Mouse (Mus musculus): ENCODE data around the gene Col6a4. TPM values are rescaled to one million over a fixed set of nuclear protein-coding genes. Genes with fewer than 3 reads are reported as not detected.

Gene Col6a4
- polyA plus RNA-seq, 1 experiment from 2014 or later = not detected

- H3K36me3 ChIP-seq = no peaks in the 10 kb centered on the region
- H3K4me3 ChIP-seq (replicated peaks) = no peak overlapping the region
- peaks cover 4% of the 10 kb centered on the region; the same call in 1 of the 2 replicates for H3K9me3 ChIP-seq (replicated peaks)
- DNase-seq (peak; percentile 6), ATAC-seq (ENCODE audit: low read depth) (no peak)
- no peak overlapping the region for H3K9ac ChIP-seq
- H3K4me1 ChIP-seq (replicated peaks) = no peaks in the 10 kb centered on the region
- no peaks in the 10 kb centered on the region for H3K27me3 ChIP-seq
- H3K4me2 ChIP-seq = no peak overlapping the region
- no peak overlapping the region for H3K27ac ChIP-seq
- 31% methylated on average over 10 of the region's 10 CpGs for WGBS (ENCODE audit: insufficient replicate concordance)
These were observed 16.3 kb upstream of the Col6a4 start for GRCm38 (mm10) chr9:106112770-106113423.

DNA sequence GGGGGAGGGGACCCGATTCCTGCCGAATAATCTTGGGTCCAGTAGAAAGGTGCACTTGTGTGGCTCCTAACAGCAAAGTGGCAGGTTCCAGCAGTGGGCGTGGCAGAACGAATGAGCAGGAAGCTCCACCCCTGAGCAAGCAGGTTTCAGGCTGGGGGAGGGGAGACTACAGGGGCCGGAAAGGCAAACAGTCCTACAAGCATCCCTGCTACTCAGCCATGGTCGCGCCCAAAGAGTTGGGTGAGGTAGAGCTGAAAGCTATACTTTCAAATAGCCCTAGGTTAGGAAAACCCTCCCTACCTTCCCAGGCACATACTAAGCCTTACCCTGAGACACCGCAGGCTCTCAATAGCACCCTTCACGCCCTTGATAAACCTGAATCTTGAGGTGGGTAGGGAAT lies 9.7 kb upstream of the Col6a4 start:
- H3K36me3 ChIP-seq = no peaks in the 10 kb centered on the region
- no peak overlapping the region for H3K27ac ChIP-seq
- no peak for DNase-seq
- H3K4me2 ChIP-seq = no peak overlapping the region
- no peak overlapping the region for H3K4me3 ChIP-seq (replicated peaks)
- no peak overlapping the region for H3K9ac ChIP-seq
- H3K9me3 ChIP-seq (replicated peaks) = peaks cover 14% of the 10 kb centered on the region; the same call in 1 of the 2 replicates
- H3K27me3 ChIP-seq = no peaks in the 10 kb centered on the region
- ATAC-seq (ENCODE audit: low read depth) = no peak
- 62% methylated on average over 9 of the region's 9 CpGs for WGBS (ENCODE audit: insufficient replicate concordance)
- no peaks in the 10 kb centered on the region for H3K4me1 ChIP-seq (replicated peaks)

DNA sequence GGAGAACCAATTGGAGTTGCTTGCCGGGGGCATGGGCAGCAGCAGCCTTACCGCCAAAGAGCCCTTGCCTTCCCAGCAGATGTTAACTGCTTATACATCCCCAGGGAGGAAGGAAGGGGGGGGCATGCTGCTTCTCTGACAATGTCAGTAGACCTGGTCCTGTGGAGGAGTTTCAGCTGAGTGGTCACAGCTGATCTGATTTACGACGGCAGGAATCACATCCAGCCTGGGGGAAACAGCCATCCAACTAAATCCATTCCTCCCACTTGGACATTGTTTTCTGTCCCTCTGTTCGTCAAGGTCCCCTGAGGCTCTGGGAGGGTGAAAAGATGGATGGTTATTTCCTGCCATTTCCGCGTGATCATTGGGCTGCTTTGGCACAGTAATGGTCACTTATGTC lies 7.8 kb upstream of the Col6a4 start:
- no peaks in the 10 kb centered on the region for H3K36me3 ChIP-seq
- H3K4me1 ChIP-seq (replicated peaks) = no peaks in the 10 kb centered on the region
- no peak overlapping the region for H3K4me2 ChIP-seq
- DNase-seq (no peak), ATAC-seq (ENCODE audit: low read depth) (no peak)
- H3K9me3 ChIP-seq (replicated peaks) = 0 out of 2 replicates have a peak, but pooled peaks cover 11% of the 10 kb centered on the region
- no peak overlapping the region for H3K9ac ChIP-seq
- no peak overlapping the region for H3K4me3 ChIP-seq (replicated peaks)
- no peaks in the 10 kb centered on the region for H3K27me3 ChIP-seq
- 79% methylated on average over 7 of the region's 7 CpGs for WGBS (ENCODE audit: insufficient replicate concordance)
- no peak overlapping the region for H3K27ac ChIP-seq

DNA sequence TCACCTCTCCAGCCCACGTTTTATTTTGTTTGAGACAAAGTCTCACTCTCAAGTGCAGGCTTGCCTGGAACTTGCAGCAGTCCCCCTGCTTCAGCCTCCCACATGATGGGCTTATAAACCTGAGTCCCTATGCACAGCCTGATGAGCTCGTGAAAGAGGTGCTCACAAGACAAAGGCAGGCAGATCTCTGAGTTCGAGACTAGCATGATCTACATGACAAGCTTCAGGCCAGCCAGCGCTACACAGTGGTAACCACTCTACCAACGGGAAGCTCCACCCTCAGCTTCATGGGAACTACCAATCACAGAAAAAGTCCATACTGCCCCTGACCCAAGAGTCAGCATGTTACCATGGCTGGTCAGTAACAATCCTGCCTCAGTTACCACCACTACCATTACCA lies 4.6 kb upstream of the Col6a4 start:
- Histone ChIP-seq H3K4me1 (replicated peaks) (no peaks in the 10 kb centered on the region), H3K4me3 (replicated peaks) (no peak overlapping the region), H3K27me3 (no peaks in the 10 kb centered on the region), H3K9ac (no peak overlapping the region), H3K27ac (no peak overlapping the region), H3K36me3 (no peaks in the 10 kb centered on the region), H3K4me2 (no peak overlapping the region), H3K9me3 (replicated peaks) (0 out of 2 replicates have a peak, but pooled peaks cover 5% of the 10 kb centered on the region)
- ATAC-seq (ENCODE audit: low read depth) (no peak), DNase-seq (no peak)
- WGBS (ENCODE audit: insufficient replicate concordance) = 48% methylated on average over 5 of the region's 5 CpGs

DNA sequence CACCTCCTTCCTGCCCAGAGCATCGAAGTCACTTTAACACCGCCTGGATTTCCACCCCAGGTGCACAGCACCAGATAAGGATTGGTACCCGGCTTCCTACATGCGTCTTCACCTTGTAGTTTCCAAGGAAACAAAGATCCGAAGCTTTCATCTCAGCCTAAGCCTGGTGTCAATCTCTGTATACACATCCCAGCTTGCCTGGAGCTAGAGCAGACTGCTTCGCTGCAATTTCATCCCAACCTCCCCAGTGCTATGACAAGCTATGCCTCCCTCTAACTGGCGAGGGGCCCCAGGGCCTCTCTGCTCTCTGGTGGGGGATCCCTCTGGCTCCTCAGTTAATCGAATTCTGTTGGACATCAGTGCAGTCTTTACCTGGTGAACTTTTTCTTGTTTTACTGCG lies 3.7 kb upstream of the Col6a4 start:
- DNase-seq (no peak), ATAC-seq (ENCODE audit: low read depth) (no peak)
- Histone ChIP-seq H3K4me2 (no peak overlapping the region), H3K9ac (no peak overlapping the region), H3K4me3 (replicated peaks) (no peak overlapping the region), H3K36me3 (no peaks in the 10 kb centered on the region), H3K27me3 (no peaks in the 10 kb centered on the region), H3K4me1 (replicated peaks) (no peaks in the 10 kb centered on the region), H3K27ac (no peak overlapping the region), H3K9me3 (replicated peaks) (0 out of 2 replicates have a peak, but pooled peaks cover 5% of the 10 kb centered on the region)
- WGBS (ENCODE audit: insufficient replicate concordance) = 55% methylated on average over 9 of the region's 9 CpGs

DNA sequence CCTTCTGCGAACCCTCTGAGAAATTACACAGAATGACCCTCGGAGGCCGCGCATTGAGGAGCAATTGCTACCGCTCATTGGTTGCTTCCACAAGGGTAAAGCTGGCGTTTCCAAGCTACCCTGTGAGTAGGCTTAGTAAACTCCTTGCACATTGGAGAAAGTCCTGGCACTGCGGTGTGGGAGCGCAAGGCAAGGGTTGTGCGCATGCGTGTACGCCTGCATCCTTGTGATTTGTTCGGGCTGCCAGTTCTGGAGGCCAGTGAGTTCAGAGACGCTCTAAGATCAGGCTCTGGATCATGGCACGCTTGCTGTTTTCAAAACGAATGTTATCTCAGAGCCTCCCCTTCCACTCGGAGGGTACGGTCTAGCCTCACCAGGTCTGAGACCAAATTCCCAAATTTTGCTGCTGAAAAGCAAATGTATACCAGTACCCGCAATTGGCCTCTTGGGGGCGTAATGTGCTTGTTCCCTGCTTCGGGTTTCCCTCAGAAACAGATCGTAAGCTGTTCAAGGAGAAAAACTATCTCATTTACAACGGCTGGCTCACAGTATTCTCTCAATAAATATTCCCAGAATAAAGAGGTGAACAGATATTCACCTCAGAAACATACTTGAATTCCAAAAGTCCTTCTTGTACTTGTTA lies 2.9 kb upstream of the Col6a4 start:
- Histone ChIP-seq H3K36me3 (no peaks in the 10 kb centered on the region), H3K4me3 (replicated peaks) (no peak overlapping the region), H3K27ac (no peak overlapping the region), H3K4me1 (replicated peaks) (no peaks in the 10 kb centered on the region), H3K9me3 (replicated peaks) (0 out of 2 replicates have a peak, but pooled peaks cover 3% of the 10 kb centered on the region), H3K27me3 (no peaks in the 10 kb centered on the region), H3K4me2 (no peak overlapping the region), H3K9ac (no peak overlapping the region)
- ATAC-seq (ENCODE audit: low read depth) (no peak), DNase-seq (no peak)
- 61% methylated on average over 22 of the region's 22 CpGs for WGBS (ENCODE audit: insufficient replicate concordance)

GRCm38 (mm10) chr9:106081528-106081927 lies 15.1 kb downstream of the Col6a4 start:
- Histone ChIP-seq H3K4me2 (no peak overlapping the region), H3K27ac (no peak overlapping the region), H3K27me3 (no peaks in the 10 kb centered on the region), H3K4me1 (replicated peaks) (no peaks in the 10 kb centered on the region), H3K4me3 (replicated peaks) (no peak overlapping the region), H3K36me3 (no peaks in the 10 kb centered on the region), H3K9me3 (replicated peaks) (no peaks in the 10 kb centered on the region), H3K9ac (no peak overlapping the region)
- WGBS (ENCODE audit: insufficient replicate concordance) = 75% methylated on average over 5 of the region's 5 CpGs
- DNase-seq (no peak), ATAC-seq (ENCODE audit: low read depth) (no peak)

DNA sequence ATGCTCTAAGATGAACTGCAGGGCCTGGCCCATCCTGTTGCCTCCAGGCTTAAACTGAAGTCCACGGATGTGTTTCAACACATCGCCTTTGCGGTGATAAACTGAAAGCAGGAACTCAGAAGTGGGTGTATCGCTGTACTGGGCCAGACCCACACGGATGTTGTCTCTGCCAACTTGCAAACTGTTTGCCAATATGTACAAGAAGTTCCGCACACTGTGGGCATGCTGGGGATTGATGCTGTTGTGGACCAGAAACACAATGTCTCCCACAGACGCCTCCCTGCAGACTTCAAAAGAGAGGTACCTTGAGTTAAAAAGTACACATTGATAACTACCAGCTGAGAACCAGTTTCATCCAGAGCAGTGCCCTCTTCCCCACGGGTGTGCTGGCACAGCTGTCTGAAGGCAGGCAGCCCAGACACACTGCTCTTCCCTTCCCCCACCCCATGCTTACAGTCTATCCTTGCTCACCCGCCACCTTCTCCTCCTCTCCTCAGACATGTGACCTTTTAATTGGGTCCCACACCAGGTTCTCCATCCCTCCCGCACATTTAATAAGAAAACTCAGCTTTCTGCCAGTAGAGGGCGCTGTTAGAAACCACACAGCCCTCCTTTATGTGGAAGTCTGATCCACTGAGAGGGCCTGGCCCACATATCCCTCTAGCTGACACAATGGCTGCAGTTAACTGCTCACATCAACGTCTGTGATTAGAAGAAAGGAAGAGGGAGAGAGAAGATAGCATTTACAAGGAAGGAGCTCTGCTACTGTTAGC lies 16.1 kb downstream of the Col6a4 start:
- Histone ChIP-seq H3K9ac (no peak overlapping the region), H3K9me3 (replicated peaks) (no peaks in the 10 kb centered on the region), H3K27ac (no peak overlapping the region), H3K4me3 (replicated peaks) (no peak overlapping the region), H3K36me3 (no peaks in the 10 kb centered on the region), H3K27me3 (no peaks in the 10 kb centered on the region), H3K4me1 (replicated peaks) (no peaks in the 10 kb centered on the region), H3K4me2 (no peak overlapping the region)
- ATAC-seq (ENCODE audit: low read depth) (no peak), DNase-seq (no peak)
- 50% methylated on average over 12 of the region's 12 CpGs for WGBS (ENCODE audit: insufficient replicate concordance)

GRCm38 (mm10) chr9:106077953-106078352 lies 18.6 kb downstream of the Col6a4 start:
- Histone ChIP-seq H3K4me3 (replicated peaks) (no peak overlapping the region), H3K4me1 (replicated peaks) (no peaks in the 10 kb centered on the region), H3K4me2 (no peak overlapping the region), H3K9me3 (replicated peaks) (no peaks in the 10 kb centered on the region), H3K27ac (no peak overlapping the region), H3K9ac (no peak overlapping the region), H3K36me3 (no peaks in the 10 kb centered on the region), H3K27me3 (no peaks in the 10 kb centered on the region)
- ATAC-seq (ENCODE audit: low read depth) (no peak), DNase-seq (no peak)
- whole genome bisulfite sequencing (ENCODE audit: insufficient replicate concordance) = 56% methylated on average over 3 of the region's 3 CpGs

- no peaks in the 10 kb centered on the region for H3K27me3 ChIP-seq
- WGBS (ENCODE audit: insufficient replicate concordance) = 55% methylated on average over 5 of the region's 5 CpGs
- H3K9ac ChIP-seq = no peak overlapping the region
These were observed 20.3 kb downstream of the Col6a4 start for GRCm38 (mm10) chr9:106076234-106076633.

DNA sequence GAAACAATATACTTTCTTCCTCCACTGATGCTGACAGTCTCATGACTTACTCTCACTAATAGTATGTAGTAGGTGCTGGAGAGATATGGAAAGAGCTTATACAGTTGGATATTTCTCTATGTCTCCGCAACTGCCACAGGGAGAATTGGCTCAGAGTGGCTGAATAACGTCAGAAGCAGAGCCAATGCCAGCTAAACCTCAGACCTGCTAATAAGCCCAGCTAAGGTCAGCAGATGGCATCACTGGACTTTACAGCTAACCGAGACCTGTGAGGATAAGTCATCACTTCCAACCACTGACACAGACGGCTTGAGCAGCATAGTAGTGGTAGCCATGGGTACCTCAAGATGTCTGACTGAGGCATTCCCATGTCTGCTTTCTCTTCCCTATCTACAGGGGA lies 22.6 kb downstream of the Col6a4 start:
- Histone ChIP-seq H3K36me3 (no peaks in the 10 kb centered on the region), H3K4me1 (replicated peaks) (no peaks in the 10 kb centered on the region), H3K27ac (no peak overlapping the region), H3K4me2 (no peak overlapping the region), H3K9ac (no peak overlapping the region), H3K4me3 (replicated peaks) (no peak overlapping the region), H3K27me3 (no peaks in the 10 kb centered on the region), H3K9me3 (replicated peaks) (no peaks in the 10 kb centered on the region)
- ATAC-seq (ENCODE audit: low read depth) (no peak), DNase-seq (no peak)
- 62% methylated on average over 4 of the region's 4 CpGs for WGBS (ENCODE audit: insufficient replicate concordance)

More at GRCm38 (mm10) chr9:106076234-106076633, 20.3 kb downstream of the Col6a4 start:
- Histone ChIP-seq H3K4me3 (replicated peaks) (no peak overlapping the region), H3K36me3 (no peaks in the 10 kb centered on the region), H3K4me1 (replicated peaks) (no peaks in the 10 kb centered on the region), H3K27ac (no peak overlapping the region), H3K4me2 (no peak overlapping the region), H3K9me3 (replicated peaks) (no peaks in the 10 kb centered on the region)
- no peak for ATAC-seq (ENCODE audit: low read depth)
- DNase-seq = no peak
